Mouse (Mus musculus): Measurements from ENCODE around the gene Dusp5. TPM values are rescaled to one million over a fixed set of nuclear protein-coding genes. Genes with fewer than 3 reads are reported as not detected.
A peak's percentile ranks its signal among the peaks of the same experiment; 100 is the strongest.

Dusp5 gene
- total RNA-seq, 1 experiment from 2014 or later: 19.8 TPM

DNA sequence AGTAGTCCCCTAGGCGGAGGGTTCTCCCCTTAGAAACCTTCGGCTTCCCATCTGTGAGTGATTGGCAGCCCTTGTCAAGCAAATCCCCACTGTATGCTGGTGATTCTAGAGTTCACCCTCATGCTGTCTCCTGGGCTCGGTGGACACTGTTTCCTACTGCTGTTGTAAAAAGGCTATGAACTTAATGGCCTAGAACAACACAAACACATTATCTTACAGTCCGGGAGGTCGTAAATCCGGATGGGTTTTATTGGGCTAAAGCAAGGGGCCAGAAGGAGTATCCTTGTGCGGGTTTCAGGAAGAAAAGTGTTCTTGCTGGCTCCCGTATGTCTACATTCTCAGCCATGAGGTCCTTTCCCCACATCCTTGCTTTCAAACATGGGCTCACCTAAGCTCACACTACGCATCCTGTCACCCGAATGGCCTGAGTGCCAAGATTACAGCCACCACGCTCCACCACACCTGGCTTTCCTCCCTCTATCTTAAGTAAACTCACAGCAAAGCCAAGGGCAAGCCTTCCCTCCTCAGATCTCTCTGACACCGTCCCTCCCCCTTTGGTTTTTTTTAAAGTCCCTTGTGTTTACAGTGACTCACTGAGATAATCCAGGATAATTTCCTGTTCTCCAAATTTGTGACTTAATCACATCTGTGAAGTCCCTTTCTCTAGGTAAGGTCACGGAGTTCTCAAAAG lies 17.5 kb upstream of the Dusp5 start:
- no peak for ATAC-seq (replicated peaks; ENCODE audit: low read depth, poor library complexity, severe bottlenecking)

GRCm38 (mm10) chr19:53517370-53518096 lies 11.4 kb upstream of the Dusp5 start:
- ATAC-seq (replicated peaks; ENCODE audit: low read depth, poor library complexity, severe bottlenecking): no peak

DNA sequence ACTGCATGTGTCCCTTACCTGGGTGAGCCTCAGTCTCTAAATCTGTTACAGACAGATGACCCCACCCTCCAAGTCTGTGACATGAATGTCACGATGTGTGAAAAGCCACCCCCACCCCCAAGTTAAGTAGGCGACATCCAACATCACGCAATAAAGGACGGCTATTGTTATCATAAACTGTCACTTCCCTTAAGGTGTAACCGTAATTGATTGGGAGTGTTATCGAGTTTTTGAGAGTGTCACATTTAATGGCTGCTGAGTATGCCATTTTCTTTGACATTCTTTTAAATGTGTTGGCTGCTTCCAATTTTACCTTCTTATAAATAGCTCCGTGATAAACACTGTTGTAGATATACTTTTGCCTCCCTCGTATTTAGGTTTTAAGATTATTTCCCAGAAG lies 9.4 kb upstream of the Dusp5 start:
- ATAC-seq (replicated peaks; ENCODE audit: low read depth, poor library complexity, severe bottlenecking): no peak

DNA sequence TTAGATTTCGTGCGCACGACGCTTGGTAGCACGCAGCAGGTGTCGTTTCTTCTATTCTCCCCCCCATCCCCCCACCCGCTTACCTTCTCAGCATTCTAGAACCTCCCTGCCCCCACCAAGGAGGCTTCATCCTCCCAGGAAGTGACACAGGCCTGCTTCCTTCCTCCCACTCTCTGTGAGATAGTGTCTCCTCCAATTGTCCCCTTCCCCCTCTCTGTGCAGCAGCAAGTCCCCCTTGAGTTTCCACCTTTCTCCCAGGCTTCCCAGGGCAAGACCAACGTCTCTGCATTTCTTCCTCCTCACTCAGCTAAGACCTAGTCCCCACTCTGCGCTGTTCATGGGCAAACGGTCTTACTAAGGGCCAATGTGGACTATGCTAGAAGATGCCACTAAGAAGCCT lies 8.9 kb upstream of the Dusp5 start:
- ATAC-seq (replicated peaks; ENCODE audit: low read depth, poor library complexity, severe bottlenecking): 0 out of 2 replicates have a peak, but pooled peaks have one; percentile 42

DNA sequence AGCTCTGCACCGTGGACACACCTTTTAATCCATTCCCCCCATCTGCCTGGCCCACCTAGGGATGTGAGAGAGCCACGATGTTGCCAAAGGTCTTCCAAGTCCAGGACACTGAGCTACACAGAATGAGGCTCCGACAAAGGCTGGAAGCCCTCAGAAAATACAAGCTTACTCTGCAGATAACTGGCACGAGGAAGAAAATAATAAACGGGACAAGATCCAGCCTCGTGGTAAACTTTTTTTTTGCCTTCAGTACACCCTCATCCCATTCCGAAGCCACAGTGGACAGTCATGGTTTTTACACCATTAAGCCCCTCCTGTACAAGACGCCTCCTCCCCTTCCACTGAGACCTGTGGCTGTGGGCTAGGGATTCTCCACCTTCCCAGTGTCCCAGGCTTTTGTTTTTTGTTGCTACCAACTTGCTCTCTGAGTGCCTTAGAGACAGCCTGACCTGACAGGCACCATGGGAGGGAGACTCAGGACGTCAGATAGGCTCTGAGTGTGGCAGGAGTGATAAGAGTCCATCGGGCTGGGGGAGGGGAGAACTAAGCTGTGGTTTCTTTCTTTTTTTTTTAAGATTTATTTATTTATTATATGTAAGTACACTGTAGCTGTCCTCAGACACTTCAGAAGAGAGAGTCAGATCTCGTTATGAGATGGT lies 7.6 kb upstream of the Dusp5 start:
- peak; percentile 97 for ATAC-seq (replicated peaks; ENCODE audit: low read depth, poor library complexity, severe bottlenecking)

DNA sequence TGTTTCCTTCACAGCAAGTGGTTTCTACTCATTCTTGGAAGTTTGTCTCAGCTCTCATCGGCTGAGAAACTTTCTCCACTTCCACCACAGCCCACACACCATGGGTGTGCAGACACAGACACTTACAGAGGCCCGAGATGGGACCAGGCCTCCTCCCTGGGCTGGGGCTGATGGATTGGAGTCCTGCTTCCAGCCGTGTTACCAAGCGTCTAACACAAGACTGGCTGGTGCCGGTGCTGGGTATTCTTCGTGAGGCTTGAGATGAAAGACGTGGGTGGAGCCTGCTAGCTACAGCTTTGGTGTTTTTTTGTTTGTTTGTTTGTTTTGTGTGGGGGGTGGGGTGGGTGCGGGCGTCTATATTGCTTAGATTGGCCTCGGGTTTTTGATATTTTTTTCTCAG lies 1.4 kb upstream of the Dusp5 start:
- ATAC-seq (replicated peaks; ENCODE audit: low read depth, poor library complexity, severe bottlenecking): no peak

DNA sequence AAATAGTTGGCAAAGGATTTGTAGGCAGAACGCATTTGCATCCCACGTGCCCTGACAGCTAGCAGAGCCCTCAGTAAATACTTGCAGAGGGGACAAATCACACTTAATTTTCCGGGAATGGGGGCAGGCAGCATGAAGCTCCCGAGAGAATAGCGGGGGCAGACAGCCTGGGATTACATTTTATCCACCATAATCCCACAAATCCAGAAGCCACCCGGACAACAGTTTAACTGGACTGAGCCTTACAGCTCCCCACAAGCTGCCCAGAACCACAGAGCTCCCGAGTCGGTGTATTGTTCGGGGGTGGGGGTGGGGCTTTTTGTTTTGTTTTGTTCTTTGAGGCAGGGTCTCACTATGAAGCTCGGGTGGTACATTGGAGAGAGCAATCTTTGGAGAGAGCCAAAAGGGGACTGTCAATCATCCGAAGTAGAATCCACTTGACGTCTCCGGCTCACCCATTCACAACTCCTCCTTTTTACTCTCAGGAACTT lies 733 bp upstream of the Dusp5 start:
- ATAC-seq (replicated peaks; ENCODE audit: low read depth, poor library complexity, severe bottlenecking): no peak

DNA sequence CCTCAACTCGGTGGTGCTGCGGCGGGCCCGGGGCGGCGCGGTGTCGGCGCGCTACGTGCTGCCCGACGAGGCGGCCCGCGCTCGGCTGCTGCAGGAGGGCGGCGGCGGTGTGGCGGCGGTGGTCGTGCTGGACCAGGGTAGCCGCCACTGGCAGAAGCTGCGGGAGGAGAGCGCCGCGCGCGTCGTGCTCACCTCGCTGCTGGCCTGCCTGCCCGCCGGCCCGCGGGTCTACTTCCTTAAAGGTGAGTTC lies 471 bp downstream of the Dusp5 start:
- ATAC-seq (replicated peaks; ENCODE audit: low read depth, poor library complexity, severe bottlenecking): no peak

- ATAC-seq (replicated peaks; ENCODE audit: low read depth, poor library complexity, severe bottlenecking): no peak
Measured at GRCm38 (mm10) chr19:53529705-53530562, 1.0 kb downstream of the Dusp5 start.

GRCm38 (mm10) chr19:53531416-53531815 lies 2.5 kb downstream of the Dusp5 start:
- ATAC-seq (replicated peaks; ENCODE audit: low read depth, poor library complexity, severe bottlenecking): no peak

DNA sequence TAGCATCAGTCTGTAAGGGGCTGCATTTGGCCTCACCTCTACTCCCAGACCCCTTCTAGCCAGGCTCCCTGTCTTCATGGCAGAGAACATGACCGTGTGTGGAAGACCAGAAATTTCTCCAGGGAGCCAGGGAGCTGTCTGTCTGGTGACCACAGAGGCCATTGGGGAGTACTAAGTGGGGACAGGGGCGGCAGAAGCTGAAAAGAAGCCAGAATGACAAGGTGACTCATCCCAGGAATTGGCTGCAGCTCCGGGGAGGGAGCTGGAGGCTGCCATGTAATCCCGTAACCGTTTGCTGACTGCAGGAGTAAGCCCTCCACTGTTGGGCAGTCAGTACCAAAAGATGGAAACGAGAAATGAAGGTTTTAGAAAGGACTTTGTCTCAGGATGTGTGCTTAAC lies 3.1 kb downstream of the Dusp5 start:
- ATAC-seq (replicated peaks; ENCODE audit: low read depth, poor library complexity, severe bottlenecking): no peak

- no peak for ATAC-seq (replicated peaks; ENCODE audit: low read depth, poor library complexity, severe bottlenecking)
Measured at GRCm38 (mm10) chr19:53532676-53533075, 3.8 kb downstream of the Dusp5 start.

DNA sequence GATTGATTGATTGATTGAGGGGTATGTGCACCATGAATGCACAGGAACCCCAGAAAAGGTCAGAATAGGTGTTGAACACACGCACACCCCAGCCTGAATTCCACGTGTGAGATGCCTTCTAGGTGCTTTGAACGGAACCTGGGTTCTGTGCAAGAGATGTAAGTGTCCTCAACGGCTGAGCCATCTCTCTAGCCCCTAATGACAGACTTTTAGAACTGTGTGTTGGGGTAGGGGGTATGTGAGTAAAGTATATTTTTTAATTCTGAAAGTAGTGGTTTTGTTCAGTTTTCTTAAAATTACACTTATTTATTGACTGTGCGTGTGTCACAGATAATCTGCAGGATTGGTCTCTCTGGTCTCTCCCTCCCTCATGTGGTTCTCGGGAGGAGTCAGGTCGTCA lies 4.3 kb downstream of the Dusp5 start:
- no peak for ATAC-seq (replicated peaks; ENCODE audit: low read depth, poor library complexity, severe bottlenecking)

GRCm38 (mm10) chr19:53533810-53534601 lies 5.1 kb downstream of the Dusp5 start:
- peak; percentile 4; the same call in 1 of the 2 replicates for ATAC-seq (replicated peaks; ENCODE audit: low read depth, poor library complexity, severe bottlenecking)

DNA sequence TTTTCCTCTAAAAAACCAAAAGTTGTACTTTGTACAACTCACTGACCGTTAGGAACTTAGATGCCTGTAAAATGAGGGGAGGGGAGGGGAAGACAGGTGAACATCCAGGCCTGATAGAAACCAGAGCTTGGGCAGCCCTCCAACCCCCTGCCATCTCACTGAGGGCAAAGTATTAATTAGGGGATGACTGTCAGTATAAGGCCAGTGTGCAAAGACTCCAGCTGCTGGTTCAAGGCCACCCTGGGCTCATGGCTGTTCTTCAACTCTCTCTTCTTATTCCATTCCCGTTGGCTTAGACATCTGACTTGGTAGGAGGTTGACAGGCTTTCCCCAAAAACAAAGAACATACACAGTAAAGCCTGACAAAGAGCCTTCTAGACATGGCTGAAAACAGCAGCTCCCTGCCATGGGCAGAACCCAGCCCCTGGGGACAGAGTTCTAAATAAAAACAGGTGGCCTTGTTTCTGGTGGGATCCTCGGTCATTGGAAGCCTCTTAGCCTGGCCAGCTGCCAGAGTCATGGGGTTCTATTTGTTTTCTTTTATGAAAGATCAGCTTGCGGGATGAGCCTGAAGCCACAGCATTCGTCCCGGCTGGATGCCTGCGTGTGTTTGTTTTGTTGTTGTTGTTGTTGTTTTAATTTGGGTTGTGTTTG lies 6.0 kb downstream of the Dusp5 start:
- no peak for ATAC-seq (replicated peaks; ENCODE audit: low read depth, poor library complexity, severe bottlenecking)

DNA sequence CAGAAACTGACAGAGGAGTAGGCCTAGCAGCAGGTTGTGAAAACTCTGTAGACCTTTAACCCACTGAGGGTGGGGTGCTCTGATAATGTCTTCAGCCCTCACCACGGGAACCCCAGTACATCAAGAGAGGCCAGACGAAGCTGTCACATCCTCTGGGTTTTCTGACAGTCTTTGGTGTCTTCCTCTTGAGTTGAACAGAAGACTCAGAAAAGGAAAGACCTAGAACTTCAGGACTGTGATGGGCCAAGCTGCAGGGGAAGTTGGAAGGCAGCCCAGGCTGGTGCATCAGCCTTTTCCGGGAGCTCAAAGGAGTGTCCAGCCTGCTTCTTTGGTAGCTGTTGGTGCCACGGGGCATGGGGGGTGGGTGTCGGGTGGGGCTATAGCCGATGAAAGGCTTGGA lies 6.5 kb downstream of the Dusp5 start:
- ATAC-seq (replicated peaks; ENCODE audit: low read depth, poor library complexity, severe bottlenecking): peak; percentile 33

- no peak for ATAC-seq (replicated peaks; ENCODE audit: low read depth, poor library complexity, severe bottlenecking)
Measured at GRCm38 (mm10) chr19:53536251-53536650, 7.3 kb downstream of the Dusp5 start.

DNA sequence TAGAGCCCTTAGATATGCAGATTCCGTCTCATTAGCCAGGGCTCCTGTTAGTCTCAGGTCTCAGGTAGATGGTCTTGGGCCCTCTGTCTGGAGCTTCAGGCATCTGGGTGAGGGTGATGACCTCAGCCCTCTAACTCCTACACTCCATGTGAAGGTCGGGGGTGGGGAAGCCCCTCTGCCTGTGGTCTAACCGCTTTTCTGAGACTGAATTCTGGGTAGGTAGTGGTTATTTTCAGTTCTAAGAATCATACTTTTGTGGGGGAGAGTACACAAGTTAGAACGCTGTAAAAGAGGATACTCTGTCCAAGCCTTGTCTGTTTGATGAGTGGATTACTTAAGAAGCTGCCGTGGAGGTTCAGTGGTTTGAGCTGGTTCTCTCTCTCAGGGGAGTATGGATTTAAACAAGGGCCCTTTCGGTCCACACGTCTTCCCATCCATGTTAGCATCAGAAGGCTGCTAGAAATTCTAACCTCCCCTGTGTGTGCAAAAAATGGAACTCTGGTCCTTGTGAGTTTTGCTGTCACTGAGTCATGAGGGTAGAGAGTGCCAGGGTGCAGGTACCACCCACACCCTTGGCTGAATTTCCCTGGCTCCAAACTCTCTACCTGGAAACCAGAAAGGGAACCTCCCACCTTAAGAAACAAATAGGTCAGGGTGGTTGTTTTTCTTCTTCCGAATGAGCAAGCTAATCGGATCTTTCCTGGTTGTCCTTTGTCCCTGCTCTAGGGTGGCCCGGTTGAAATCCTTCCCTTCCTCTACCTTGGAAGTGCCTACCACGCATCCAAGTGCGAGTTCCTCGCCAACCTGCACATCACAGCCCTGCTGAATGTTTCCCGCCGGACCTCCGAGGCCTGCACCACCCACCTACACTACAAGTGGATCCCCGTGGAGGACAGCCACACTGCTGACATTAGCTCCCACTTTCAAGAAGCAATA lies 8.1 kb downstream of the Dusp5 start:
- ATAC-seq (replicated peaks; ENCODE audit: low read depth, poor library complexity, severe bottlenecking): peak; percentile 45

Measured in common myeloid progenitor, adult 5-6 weeks (primary cell).